Mouse (Mus musculus) kidney, adult 10 weeks (tissue): Measurements from ENCODE around the gene Trp53tg5. TPM values are rescaled to one million over a fixed set of nuclear protein-coding genes. Genes with fewer than 3 reads are reported as not detected.

ENCODE experiments used
- polyA plus RNA-seq: library from polyadenylated mRNA; stranded (reverse); fragments of 350-450 nt; fragmentation: Illumina TruSeq; extraction: RNeasy Lipid Tissue Mini Kit (QIAGEN cat#74804); gene quantifications from one replicate; pipeline ENCODE4 v1.2.3, GENCODE M21; 2014; ENCODE audit warnings: low read depth, low replicate concordance

The Trp53tg5 gene
- not detected for polyA plus RNA-seq

GRCm38 (mm10) chr2:164473624-164474023 is at the start of gene Trp53tg5:
TSS of gene Trp53tg5 (minus strand) at chr2:164473724.

GRCm38 (mm10) chr2:164496847-164497690 is 23.5 kb upstream of the Trp53tg5 start, which contains the start of gene Pigt:
TSS of gene Pigt (plus strand) at chr2:164497520.

GRCm38 (mm10) chr2:164485681-164486257 is 12.2 kb upstream of the Trp53tg5 start, which contains the start of gene Dbndd2:
TSS of gene Dbndd2 (plus strand) at chr2:164486106.

GRCm38 (mm10) chr2:164460745-164461551 is 12.6 kb downstream of the Trp53tg5 start, which contains the start of gene Gm20458:
TSS of gene Gm20458 (plus strand) at chr2:164460967.

GRCm38 (mm10) chr2:164456864-164457300 is 16.6 kb downstream of the Trp53tg5 start, which contains the start of gene Sys1:
TSS of gene Sys1 (plus strand) at chr2:164456964.

GRCm38 (mm10) chr2:164443460-164444000 is 30.0 kb downstream of the Trp53tg5 start, which contains the start of gene Sdc4:
TSS of gene Sdc4 (minus strand) at chr2:164443887.

Other genes with a start within 250 kb of the Trp53tg5 start
- not detected for gene Svs2, start 235.3 kb downstream of the Trp53tg5 start, polyA plus RNA-seq
- not detected for gene Svs3b, start 217.1 kb downstream of the Trp53tg5 start, polyA plus RNA-seq
- not detected for gene Svs4, start 195.3 kb downstream of the Trp53tg5 start, polyA plus RNA-seq
- gene Svs3a, start 184.5 kb downstream of the Trp53tg5 start, polyA plus RNA-seq = not detected
- not detected for gene Svs6, start 157.0 kb downstream of the Trp53tg5 start, polyA plus RNA-seq
- not detected for gene Svs5, start 141.0 kb downstream of the Trp53tg5 start, polyA plus RNA-seq
- not detected for gene Slpi, start 84.6 kb downstream of the Trp53tg5 start, polyA plus RNA-seq
- not detected for gene Rbpjl, start 70.6 kb downstream of the Trp53tg5 start, polyA plus RNA-seq
- 0.16 TPM for gene Matn4, start 68.6 kb downstream of the Trp53tg5 start, polyA plus RNA-seq
- gene Sdc4, start 29.8 kb downstream of the Trp53tg5 start, polyA plus RNA-seq = 266 TPM
- gene Sys1, start 16.8 kb downstream of the Trp53tg5 start, polyA plus RNA-seq = 10.3 TPM
- not detected for gene Gm20458, start 12.8 kb downstream of the Trp53tg5 start, polyA plus RNA-seq
- gene Dbndd2, start 12.4 kb upstream of the Trp53tg5 start, polyA plus RNA-seq = 3.8 TPM
- 5.5 TPM for gene Pigt, start 23.8 kb upstream of the Trp53tg5 start, polyA plus RNA-seq
- gene Wfdc2, start 88.7 kb upstream of the Trp53tg5 start, polyA plus RNA-seq = 19.6 TPM
- not detected for gene Spint3, start 99.7 kb upstream of the Trp53tg5 start, polyA plus RNA-seq
- not detected for gene Wfdc6a, start 111.7 kb upstream of the Trp53tg5 start, polyA plus RNA-seq
- not detected for gene Eppin, start 119.9 kb upstream of the Trp53tg5 start, polyA plus RNA-seq
- not detected for gene Wfdc6b, start 139.8 kb upstream of the Trp53tg5 start, polyA plus RNA-seq
- gene Wfdc8, start 139.9 kb upstream of the Trp53tg5 start, polyA plus RNA-seq = not detected
- 37.6 TPM for gene Wfdc16, start 165.1 kb upstream of the Trp53tg5 start, polyA plus RNA-seq
- not detected for gene Wfdc10, start 182.3 kb upstream of the Trp53tg5 start, polyA plus RNA-seq
- gene Wfdc9, start 182.9 kb upstream of the Trp53tg5 start, polyA plus RNA-seq = not detected
- gene Wfdc11, start 200.4 kb upstream of the Trp53tg5 start, polyA plus RNA-seq = not detected
- not detected for gene Wfdc13, start 211.4 kb upstream of the Trp53tg5 start, polyA plus RNA-seq
- gene Spint4, start 224.8 kb upstream of the Trp53tg5 start, polyA plus RNA-seq = not detected
- gene Spint5, start 241.6 kb upstream of the Trp53tg5 start, polyA plus RNA-seq = not detected